Mouse (Mus musculus) thymus, postnatal 14 days (tissue): Measurements from ENCODE around the gene Xrcc5.

Source experiments
- DNase-seq: peaks from one replicate; pipeline ENCODE4 v3.0.0; 2021

Gene Xrcc5

DNA sequence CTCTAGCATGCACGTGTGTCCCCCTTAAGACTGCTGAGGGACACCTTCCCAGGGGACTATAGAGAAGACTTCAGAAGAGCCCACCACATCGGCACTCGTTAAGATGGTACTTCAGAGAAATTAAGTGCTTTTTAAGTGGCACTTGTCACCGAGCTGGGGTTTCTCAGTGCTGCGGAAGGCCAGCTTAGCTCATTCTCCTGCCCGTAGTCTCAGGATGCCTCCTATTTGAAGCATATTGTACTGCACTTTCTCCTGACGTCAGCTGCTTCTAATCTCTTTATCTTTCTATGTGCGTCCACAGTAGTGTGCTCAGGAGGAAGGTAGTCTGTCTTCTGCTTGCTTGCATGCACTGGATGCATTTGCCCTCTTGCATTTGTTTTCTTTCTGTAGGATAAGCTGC is 9.2 kb downstream of the Xrcc5 start:
- DNase-seq = no peak

DNA sequence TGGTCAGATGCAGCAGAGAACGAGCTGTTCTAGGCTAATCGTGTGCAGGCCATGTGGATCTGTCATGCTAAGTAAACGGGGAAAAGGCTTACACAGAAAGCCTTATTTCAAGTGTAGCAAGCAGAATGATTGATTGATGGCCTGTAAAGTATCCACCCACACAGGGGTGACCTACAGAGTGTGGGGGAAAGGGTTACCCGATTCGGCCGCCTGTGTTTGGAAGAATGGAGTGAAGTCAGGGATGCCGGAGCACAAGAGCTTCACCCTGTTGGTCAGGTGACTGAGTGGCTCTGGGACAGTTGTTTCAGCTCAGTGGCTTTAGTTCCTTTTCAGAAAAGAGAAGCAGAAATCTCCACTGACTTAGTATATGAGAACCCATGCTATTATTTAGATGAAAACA is 9.7 kb downstream of the Xrcc5 start:
- no peak for DNase-seq

DNA sequence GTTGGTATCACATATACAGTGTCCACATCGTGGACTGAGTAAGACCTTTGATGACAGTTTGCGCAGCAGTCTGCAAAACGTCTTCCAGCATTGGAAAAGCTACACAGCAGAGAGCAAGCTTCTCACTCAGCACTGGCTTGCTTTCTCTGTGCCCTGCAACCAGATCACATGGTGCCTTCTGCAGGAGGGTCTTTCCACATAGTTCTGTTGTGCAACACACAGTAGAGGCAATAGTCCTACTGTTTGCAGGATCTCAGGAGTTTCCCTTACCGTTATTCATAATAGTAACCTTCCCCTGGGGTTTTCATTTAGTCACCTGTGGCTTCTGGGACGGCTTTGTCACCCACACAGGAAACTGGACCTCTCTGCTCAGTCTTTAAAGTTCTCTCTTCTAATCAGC is 13.5 kb downstream of the Xrcc5 start:
- DNase-seq = no peak

DNA sequence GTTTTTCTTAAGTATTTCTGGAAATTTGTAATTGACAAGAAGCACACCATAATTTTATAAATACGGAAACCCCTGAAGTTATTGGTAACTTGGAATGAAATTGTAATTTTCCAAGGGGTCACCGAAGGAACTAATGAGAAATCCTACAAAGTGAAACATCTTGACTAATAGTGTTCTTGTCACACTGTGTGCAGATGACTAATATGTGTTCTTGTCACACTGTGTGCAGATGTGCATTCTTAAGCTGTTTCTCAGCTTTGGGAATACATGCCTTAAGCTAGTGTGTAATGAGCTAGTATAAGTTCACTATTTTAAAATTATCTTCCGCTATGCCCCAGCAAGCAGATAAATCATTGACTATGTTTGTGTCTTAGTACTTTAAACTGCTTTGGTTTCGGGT is 16.0 kb downstream of the Xrcc5 start:
- no peak for DNase-seq

DNA sequence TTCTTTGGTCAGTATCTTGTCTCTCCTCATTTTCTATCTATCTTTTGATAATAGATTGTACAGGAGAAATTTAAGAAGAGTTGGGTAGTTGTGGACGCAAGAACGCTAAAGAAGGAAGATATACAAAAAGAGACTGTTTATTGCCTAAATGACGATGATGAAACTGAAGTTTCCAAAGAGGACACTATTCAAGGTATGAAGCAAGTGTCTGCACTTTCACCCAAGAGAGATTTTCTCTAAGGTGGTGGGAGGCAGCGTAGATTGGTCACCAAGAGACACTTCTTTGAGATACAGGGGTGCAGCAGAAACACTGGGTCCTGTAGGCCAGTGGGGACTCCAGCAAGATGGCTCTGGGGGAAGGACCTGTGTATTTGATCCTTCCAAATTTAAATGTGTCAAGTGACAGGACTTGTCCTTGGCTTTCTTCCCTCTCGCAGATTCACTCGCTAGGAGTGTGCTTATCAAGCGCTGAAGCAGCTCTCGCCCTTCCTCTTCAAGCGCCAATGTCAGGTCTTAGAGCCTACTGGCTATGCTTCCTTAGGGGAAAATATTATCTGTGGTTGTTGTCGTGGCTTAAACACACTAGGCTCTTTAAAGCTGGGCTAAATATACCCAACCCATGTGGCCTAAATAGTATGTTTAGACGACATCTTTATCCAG is 19.1 kb downstream of the Xrcc5 start:
- DNase-seq = no peak

DNA sequence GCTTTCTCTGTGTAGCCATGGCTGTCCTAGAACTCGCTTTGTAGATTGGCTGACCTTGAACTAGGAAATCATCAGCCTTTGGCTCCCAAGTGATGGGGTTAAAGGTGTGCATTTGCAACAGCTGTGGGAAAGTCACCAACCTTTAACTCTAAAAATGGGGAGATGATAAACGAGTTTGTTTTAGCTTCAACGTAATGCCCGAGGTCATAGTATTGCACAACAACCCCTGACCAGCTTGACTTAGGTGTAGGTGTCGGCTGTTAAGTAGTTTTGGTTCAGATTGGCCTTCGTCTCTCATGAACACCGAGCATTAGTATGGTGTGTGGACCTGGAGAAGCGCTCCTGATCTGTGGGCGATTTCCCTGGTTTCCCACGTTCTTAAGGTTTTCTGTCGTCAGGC is 27.6 kb downstream of the Xrcc5 start:
- DNase-seq = no peak

DNA sequence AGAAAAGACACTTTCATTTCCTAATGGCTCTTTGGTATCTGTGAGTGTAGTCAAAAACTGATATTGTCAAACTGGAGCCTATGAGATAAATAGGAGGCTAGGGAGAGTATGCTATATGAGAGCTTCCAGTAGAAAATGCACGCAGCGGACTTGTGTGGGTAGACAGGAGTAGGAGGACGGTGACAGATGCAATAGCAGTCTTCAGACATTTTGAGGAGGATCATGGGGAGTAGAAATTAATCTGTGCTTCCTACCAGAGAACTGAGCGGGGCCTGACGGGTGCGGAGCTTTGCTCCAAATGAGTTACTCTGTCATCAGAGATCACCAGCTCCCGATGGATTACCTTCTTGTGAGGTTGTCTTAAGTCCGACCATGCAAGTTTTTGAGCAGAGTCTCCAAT is 29.6 kb downstream of the Xrcc5 start:
- DNase-seq = no peak

DNA sequence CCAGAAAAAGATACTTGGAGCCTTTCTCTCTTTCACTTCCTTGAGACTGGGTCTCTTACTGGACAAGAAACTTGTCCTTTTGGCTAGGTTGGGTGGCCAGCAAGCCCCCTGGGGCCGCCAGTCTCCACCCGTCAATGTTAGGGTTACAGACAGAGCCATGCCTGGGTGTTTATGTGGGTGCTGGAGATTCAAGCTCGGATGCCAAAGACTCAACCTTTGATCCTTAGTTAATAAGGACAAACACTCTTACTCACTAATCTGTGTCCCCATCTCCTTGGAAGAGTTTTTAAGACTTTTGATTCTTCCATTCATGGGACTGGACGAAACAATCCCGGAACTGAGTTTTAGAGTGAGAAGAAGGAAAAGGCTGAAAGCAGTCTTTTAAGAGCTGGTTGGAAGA is 31.1 kb downstream of the Xrcc5 start:
- no peak for DNase-seq

DNA sequence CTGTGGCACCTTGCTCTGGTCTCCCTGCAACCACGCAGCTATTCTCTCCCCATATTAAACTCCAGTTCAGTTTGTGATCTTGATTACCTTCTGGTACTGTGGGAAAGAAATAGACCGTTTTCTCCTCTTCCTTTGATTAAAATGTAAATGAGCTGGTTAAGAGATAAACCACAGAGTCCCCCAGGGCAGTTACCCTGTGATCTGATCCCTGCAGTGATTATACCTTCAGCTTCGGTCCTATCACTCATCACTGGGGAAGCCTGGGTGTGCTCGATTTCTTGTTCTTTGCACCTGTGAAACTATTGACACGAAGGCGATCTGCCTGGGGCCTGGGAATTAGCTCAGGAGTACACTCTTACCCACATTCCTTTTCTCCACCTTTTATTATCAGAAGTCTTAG is 40.7 kb downstream of the Xrcc5 start:
- no peak for DNase-seq

DNA sequence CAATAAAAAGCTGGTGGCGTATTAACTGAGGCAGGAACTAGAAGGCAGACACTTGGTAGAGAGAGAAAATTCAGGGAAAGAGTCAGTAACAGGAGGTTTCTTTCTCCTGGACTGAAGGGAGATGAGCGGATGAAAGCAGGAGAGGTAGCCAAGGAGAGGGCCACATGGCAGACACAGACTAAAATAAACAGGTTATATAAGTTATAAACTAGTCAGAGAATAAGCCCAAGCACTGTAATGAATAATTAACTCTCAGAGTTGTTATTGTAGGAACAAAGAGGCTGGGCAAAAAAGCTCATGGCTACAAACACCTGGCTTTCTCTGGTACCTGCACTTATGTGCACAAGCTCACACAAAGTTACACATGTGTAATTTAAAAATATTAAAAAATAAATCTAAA is 47.6 kb downstream of the Xrcc5 start:
- DNase-seq = no peak

DNA sequence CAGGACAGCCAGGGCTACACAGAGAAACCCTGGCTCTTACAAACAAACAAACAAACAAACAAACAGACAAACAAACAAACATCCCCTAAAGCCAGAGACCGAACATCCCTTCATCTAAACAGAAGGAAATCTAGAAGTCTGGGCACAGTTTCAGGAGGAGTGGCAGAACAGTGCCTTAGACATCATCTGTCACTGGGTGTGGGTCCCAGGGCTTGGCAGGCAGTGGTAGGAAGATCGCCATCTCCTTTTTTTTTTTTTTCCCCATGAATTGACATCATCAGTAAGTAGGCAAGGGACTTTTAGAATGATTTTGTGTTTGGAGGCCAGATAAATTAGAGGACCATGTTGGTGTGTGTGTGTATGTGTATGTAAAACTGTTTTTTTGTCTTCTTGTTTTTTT is 51.0 kb downstream of the Xrcc5 start:
- DNase-seq = no peak

DNA sequence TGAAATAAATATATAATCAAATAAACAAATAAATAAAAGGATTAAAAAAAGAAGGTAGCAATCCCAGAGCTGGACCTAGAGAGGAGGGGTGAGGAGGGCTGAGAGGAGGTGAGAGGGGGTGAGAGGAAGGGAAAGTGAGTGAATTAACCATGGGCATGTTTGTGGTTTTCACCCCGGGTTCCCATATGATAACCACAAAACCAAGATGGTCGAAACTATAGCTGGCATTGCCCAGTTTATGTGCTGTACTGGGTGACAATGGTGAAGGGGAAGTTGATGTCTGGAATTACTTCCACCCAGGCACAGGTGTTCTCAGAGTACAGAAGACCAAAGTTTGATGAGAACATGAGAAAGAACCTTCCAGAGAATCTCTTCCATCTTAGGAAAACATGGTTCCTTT is 52.2 kb downstream of the Xrcc5 start:
- DNase-seq = no peak

DNA sequence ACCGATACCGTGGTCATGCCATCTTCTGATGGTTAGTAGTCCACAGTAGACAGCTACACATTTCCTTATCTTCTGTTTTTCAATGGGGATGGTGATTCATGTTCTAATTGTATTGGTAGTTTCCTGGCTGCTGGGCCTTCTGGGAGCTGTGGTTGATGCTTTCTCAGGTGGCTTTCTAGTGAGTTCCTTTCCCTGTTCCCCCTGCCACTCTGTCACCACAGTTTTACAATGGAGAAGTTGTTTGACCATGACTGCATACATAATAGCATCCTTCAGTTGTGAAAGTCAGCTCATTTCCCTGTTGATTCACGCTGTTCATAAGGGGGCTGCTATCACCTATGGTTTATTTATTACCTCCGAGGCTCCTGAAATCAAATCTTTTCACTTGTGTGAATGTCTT is 53.6 kb downstream of the Xrcc5 start:
- DNase-seq = no peak

DNA sequence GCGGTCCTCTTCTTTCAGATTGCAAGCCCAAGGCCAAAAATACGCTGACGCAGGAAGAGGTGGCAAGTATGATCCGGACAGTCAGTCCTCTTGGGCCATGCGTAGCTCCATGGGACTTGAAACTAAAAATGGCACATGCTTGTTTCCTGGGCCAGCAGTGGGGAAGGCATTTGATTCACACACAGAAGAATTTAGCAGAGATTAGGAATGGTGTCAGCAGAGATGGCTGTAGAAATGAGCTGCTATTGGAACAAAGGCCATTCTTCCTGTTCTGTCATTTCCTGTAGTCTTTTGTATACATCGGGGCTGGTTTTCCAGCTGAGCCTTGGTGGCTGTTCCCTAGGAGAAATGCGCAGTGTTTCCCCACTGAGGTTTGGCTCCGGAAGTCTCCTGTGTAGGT is 57.4 kb downstream of the Xrcc5 start:
- no peak for DNase-seq

DNA sequence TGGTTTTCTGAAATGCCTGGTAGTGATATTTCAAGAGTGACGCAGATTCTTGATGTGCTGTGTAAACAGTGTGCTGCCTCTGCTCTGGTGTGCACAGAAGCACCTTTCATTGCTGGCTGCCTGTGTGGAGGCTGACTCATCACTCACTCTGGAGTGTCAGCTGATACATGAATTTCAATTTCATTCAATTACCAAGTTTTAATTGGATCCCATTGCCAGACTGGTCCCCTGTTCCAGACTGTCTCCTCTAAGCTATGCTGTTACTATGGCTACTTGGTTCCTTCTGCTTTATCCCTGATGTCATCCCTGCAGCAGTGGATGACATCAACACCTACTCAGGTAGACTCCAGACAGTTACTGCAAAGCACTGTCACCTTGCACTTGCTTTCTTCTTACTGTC is 65.3 kb downstream of the Xrcc5 start:
- no peak for DNase-seq

DNA sequence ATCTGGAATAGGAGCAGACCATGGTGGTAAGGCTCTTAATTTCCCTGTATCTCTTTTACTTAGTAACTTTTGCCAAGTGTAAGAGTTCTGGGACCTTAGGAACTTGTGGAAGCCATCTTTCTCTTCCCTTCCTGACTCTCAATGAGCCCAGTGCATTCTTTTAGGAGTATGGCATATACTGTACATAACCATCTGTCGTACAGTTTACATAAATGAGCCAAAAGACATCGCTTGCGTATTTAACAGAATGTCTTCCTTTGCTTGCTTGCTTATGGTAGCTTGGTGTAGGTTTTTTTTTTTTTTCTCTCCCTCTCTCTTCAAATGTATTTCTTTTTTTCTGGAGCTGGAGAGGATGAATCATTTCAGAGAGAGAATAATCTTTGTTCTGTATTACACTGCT is 65.7 kb downstream of the Xrcc5 start:
- no peak for DNase-seq

DNA sequence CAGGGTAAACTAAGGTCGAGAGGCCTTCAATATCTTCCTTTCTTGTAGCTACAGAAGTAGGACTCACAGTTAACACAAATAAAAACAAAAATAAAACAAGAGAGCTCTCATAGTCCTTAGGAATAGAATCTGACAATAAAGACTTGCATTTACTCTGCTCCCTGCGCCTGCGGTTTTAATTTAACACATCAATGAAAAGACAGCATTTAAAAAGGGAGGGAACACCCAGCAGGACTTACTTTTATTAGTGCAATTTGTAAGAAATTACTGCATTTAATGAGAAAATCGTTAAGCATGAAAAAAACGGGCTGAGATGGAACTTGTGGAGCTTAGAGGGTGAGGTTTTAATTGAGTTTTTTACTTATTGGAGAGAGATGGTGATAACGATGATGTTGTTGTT is 66.4 kb downstream of the Xrcc5 start:
- DNase-seq = no peak

DNA sequence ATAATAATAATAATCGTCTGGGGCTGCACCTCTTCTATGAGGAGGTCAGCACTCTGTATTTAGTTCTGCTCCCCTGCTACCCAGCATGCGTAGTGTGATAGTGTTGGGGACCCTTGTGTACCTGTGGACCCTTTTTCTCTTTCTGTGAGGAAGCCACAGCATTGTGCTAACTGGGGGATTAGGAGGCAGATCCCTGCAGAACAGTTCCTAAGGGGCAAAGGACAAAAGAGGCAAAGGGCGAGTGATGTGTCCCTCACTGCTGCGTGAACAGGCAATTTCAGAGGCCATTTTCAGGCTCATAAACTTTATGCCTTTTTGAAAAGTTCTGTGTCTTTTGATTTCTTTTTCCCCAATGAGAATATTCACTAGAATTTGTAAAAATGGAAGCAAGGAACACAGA is 66.8 kb downstream of the Xrcc5 start:
- DNase-seq = no peak

DNA sequence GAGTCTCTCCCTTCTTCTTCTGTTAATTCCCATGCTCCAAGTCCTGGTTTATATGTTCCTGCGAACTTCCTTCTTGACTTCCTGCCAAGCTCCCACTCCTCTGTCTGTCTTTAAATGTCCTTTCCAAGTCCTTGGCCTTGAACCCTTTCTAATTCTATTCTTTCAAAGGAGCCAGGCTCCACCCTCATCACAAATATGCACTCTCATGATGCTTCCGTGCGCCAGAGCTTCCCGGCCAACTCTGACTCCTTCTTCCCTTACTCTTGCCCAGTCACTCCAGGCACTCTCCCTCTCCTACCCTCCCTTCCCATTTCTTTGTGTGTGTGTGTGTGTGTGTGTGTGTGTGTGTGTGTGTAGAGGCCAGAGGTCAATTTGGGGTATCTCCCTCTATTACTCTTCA is 70.9 kb downstream of the Xrcc5 start:
- no peak for DNase-seq

DNA sequence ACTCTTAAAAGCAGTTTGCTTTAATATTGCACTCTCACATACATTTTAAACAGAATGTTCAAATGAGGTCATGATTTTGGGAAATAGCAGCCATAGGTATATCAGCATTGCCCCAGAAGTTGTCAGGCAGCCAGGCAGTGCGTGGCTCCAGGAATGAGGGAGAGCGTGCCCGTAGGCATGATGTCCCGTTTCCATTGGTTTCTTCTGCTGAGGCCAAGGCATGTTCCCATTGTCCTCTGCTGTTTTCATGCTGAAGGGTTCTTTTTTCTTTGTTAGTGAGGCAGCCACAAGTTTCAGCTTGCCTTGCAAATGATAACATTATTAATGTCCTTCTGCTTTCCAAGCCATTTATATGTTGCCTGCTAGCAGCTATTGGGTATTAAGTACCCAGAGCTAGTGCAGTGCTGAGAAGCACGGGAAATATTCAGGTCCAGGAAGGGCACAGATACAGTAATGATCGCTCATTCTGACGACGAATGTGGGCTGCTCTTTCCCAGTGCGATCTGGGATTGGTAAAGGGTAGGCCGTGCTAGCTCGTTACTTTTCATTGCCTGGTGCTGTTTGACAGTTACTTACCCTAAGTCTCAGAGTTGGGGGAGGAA is 72.6 kb downstream of the Xrcc5 start:
- no peak for DNase-seq

DNA sequence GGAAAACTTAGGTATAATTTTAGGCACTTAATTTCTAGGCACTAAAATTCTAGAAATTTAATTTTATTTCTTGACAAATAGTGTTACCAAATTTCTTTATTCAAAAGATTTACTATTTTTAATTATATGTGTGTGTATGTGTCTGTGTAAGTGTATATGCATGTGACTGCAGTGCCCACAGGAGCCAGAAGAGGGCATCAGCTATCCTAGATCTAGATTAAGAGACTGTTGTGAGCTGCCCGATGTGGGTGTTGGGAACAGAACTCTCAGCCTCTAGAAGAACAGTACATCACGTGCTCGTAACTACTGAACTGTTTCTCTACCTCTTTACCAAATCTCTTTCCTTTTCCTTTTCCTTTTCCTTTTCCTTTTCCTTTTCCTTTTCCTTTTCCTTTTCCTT is 73.3 kb downstream of the Xrcc5 start:
- DNase-seq = no peak

DNA sequence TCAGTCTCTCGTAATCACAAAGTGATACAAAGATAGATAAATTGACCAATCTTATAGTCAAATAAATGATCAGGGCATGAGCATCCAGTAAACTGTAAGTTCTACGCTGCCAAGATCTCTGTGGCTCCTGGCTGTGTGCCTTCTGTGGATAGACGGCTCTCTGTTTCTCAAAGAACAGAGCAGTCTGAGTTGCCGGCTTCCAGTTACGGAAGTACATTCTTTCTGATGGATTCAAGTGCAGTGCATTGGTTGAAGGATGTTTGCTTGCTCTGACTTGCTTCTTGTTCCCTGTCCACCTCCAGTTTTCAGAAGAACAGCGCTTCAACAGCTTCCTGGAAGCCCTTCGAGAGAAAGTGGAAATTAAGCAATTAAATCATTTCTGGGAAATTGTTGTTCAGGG is 75.8 kb downstream of the Xrcc5 start:
- no peak for DNase-seq

DNA sequence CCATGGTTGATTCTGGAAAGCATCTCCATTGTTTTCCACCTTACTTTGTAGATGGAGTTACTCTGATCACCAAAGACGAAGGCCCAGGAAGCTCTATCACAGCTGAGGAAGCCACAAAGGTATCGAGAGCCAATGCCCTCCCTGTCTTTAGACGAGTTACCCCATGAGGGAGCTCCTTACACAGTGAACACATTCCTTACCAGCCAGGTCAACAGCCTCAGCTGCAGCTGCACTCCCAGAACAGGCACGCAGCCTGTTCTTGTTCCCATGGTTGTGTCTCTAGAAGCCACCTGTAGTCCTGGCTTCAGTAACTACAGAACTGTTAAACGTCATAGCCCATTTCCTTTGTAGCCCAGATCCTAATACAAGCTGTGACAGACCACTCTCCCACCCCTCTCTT is 76.4 kb downstream of the Xrcc5 start:
- DNase-seq = no peak

DNA sequence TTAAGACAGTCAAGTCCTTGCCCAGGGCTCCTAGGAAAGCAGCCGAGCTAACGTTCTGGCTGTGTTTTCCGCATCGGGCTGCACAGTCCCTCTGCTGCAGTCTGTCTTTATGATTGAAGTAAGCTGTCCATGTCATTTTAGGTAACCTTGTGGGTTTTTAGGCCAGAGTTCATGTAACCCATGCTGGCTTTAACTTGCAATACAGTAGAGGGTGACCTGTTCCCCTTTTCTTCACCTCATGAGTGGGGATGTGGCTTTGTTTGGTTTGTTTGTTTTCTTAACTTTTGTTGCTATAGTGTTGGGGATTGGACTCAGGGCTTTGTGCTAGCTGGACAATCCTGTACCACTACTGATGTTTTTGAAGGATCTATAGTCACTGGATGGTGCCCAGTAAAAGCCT is 83.2 kb downstream of the Xrcc5 start:
- no peak for DNase-seq

DNA sequence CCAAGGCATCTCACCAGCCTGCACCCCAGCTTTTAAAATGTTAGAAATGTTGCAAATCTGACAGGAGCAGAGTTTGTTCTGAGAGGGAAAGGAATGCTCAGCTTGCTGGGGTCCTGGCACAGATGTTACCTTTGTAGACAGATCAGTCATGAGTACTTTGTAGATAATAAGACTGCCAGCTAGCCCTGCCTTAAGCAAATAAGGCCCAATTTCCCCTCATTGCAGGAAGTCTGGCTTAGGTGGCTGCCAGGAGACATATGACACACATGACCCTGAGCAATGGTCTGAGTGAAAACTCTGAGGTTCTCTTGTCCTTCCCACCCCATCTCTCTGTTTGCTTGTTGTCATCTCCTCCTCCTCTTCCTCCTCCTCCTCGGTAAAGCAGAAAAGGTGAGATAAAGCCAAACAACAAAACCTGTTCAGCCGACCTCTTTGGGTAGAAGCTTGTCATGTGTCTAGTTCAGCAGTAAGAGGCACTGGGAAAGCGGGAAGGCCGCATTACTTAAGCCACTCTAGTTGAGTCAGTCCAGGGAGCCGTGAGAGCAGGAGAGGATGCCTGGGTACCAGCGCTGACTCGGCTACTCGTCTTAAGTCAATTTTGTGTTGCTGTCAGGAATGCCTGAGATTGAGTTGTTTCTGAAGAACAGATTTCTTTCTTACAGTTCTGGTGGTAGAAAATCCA is 92.6 kb downstream of the Xrcc5 start:
- no peak for DNase-seq
